Mouse (Mus musculus) MEL (cell line): ENCODE data around the gene Klhl40.

Source experiments
- CHD1 ChIP-seq: IDR thresholded peaks from 2 replicates; pipeline ENCODE4 v1.6.1; 2012; ENCODE audit warnings: low read depth, mild to moderate bottlenecking, inconsistent platforms, low read length, improper control_type of control experiment
- CHD2 ChIP-seq: IDR thresholded peaks from 2 replicates; pipeline ENCODE4 v1.6.1; 2011; ENCODE audit warnings: low read length, improper control_type of control experiment
- CTCF ChIP-seq, 3 experiments: IDR thresholded peaks in 2 of 3; conservative IDR thresholded peaks in 1 of 3; 2 replicates each; pipeline ENCODE4 v1.5.1; 2011 to 2012; ENCODE audit warnings: low read length in 3 of 3, low read depth in 2 of 3, mild to moderate bottlenecking in 2 of 3, improper control_type of control experiment in 1 of 3, inconsistent platforms in 1 of 3, mixed read lengths in 1 of 3, moderate library complexity in 1 of 3; ENCODE audit not compliant: control insufficient read depth in 1 of 3, insufficient read depth in 1 of 3, poor library complexity in 1 of 3, severe bottlenecking in 1 of 3
- GATA1 ChIP-seq: IDR thresholded peaks from 2 replicates; pipeline ENCODE4 v1.6.1; 2011; ENCODE audit warnings: low read depth, low read length, improper control_type of control experiment
- HCFC1 ChIP-seq: IDR thresholded peaks from 2 replicates; pipeline ENCODE4 v1.6.1; 2012; ENCODE audit warnings: low read depth, mild to moderate bottlenecking, inconsistent platforms, low read length, improper control_type of control experiment, moderate library complexity
- MAFK ChIP-seq: IDR thresholded peaks from 2 replicates; pipeline ENCODE4 v1.6.1; 2011; ENCODE audit warnings: low read depth, mild to moderate bottlenecking, low read length, improper control_type of control experiment, borderline replicate concordance
- MAX ChIP-seq: IDR thresholded peaks from 2 replicates; pipeline ENCODE4 v1.6.1; 2011; ENCODE audit warnings: low read length, improper control_type of control experiment
- POLR2A ChIP-seq, 2 experiments: IDR thresholded peaks; 2 replicates each; pipeline ENCODE4 v1.6.1; 2011 to 2012; ENCODE audit warnings: low read length in 2 of 2, mild to moderate bottlenecking in 2 of 2, control low read depth in 1 of 2, improper control_type of control experiment in 1 of 2, low read depth in 1 of 2, moderate library complexity in 1 of 2; ENCODE audit not compliant: control insufficient read depth in 1 of 2, insufficient read depth in 1 of 2, poor library complexity in 1 of 2
- TAL1 ChIP-seq: IDR thresholded peaks from 2 replicates; pipeline ENCODE4 v1.6.1; 2012; ENCODE audit warnings: mild to moderate bottlenecking, inconsistent platforms, low read length, moderate library complexity, mixed read lengths
- UBTF ChIP-seq: IDR thresholded peaks from 2 replicates; pipeline ENCODE4 v1.6.1; 2012; ENCODE audit warnings: low read depth, mild to moderate bottlenecking, inconsistent platforms, low read length, improper control_type of control experiment, moderate library complexity, borderline replicate concordance; ENCODE audit not compliant: insufficient read depth
- ZKSCAN1 ChIP-seq: IDR thresholded peaks from 2 replicates; pipeline ENCODE4 v1.6.1; 2012; ENCODE audit warnings: low read depth, mild to moderate bottlenecking, inconsistent platforms, low read length, improper control_type of control experiment, moderate library complexity

- no peak for TF ChIP-seq CTCF (IDR thresholded peaks at IDR 0.05 in 2 of 3, conservative IDR thresholded peaks at IDR 0.05 in 1 of 3; ENCODE audit: control insufficient read depth in 1 of 3, insufficient read depth in 1 of 3, low read depth in 2 of 3, low read length in 3 of 3, poor library complexity in 1 of 3, severe bottlenecking in 1 of 3)
- TF ChIP-seq GATA1: no peak
- no peak for TF ChIP-seq ZKSCAN1
- TF ChIP-seq UBTF: no peak
- TF ChIP-seq TAL1: no peak
- TF ChIP-seq POLR2A (IDR thresholded peaks at IDR 0.05; ENCODE audit: control insufficient read depth in 1 of 2, insufficient read depth in 1 of 2, low read depth in 1 of 2, low read length in 2 of 2, poor library complexity in 1 of 2): no peak
- no peak for TF ChIP-seq MAFK
- TF ChIP-seq HCFC1: no peak
- TF ChIP-seq CHD2: no peak
- TF ChIP-seq CHD1: no peak
- no peak for TF ChIP-seq MAX
Measured at GRCm38 (mm10) chr9:121815183-121815582, 37.8 kb downstream of the Klhl40 start.
